Mouse (Mus musculus) ES-E14 (cell line): ENCODE results near the gene Tbcc. TPM values are rescaled to one million over a fixed set of nuclear protein-coding genes. Genes with fewer than 3 reads are reported as not detected.
"Not testable (repeated sequence)": the region's sequence is repeated elsewhere in the genome, so short reads cannot be mapped to it uniquely, and the experiment has no call there.

ENCODE experiments used
- DNase-seq: peaks from one replicate; pipeline ENCODE4 v3.0.0-alpha.2; 2013; ENCODE audit warnings: low read depth, low spot score
- H3K27ac ChIP-seq: 2 replicates; pipeline ENCODE4 v1.5.1; 2012; ENCODE audit warnings: low read depth, mild to moderate bottlenecking, low read length, moderate library complexity, mixed read lengths; ENCODE audit not compliant: poor library complexity, insufficient read depth, severe bottlenecking
- H3K36me3 ChIP-seq: 2 replicates; pipeline ENCODE4 v1.6.1; 2012; ENCODE audit warnings: mild to moderate bottlenecking, low read length, moderate library complexity, mixed read lengths; ENCODE audit not compliant: control insufficient read depth, poor library complexity, insufficient read depth, severe bottlenecking
- H3K4me1 ChIP-seq, 2 experiments: fragments of 150-350 bp in 1 of 2; sonication (generic) in 1 of 2; 2 replicates each; pipeline ENCODE4 v1.6.1; 2012; ENCODE audit warnings: low read length in 2 of 2, mild to moderate bottlenecking in 1 of 2, mixed read lengths in 1 of 2; ENCODE audit not compliant: control insufficient read depth in 2 of 2, insufficient read depth in 2 of 2, poor library complexity in 1 of 2
- H3K4me3 ChIP-seq, 2 experiments: fragments of 150-350 bp in 1 of 2; sonication (generic) in 1 of 2; 2 replicates each; pipeline ENCODE4 v1.5.1; 2012; ENCODE audit warnings: low read length in 2 of 2, low read depth in 1 of 2, mild to moderate bottlenecking in 1 of 2, mixed read lengths in 1 of 2; ENCODE audit not compliant: insufficient read depth in 1 of 2, poor library complexity in 1 of 2, severe bottlenecking in 1 of 2
- H3K9ac ChIP-seq: 2 replicates; pipeline ENCODE4 v1.6.1; 2012; ENCODE audit warnings: low read depth, mild to moderate bottlenecking, low read length, mixed read lengths; ENCODE audit not compliant: poor library complexity, insufficient read depth, severe bottlenecking
- H3K9me3 ChIP-seq: fragments of 150-350 bp; sonication (generic); 2 replicates; pipeline ENCODE4 v1.6.1; 2012; ENCODE audit warnings: low read depth, mild to moderate bottlenecking, low read length; ENCODE audit not compliant: control insufficient read depth, insufficient read depth
- CHD2 ChIP-seq: IDR thresholded peaks from 2 replicates; pipeline ENCODE4 v1.6.1; 2014; ENCODE audit warnings: mild to moderate bottlenecking, low read depth, low read length, inconsistent platforms
- HCFC1 ChIP-seq: IDR thresholded peaks from 2 replicates; pipeline ENCODE4 v1.6.1; 2012; ENCODE audit warnings: low read length, inconsistent platforms, borderline replicate concordance; ENCODE audit not compliant: insufficient read depth
- MAFK ChIP-seq: IDR thresholded peaks from 2 replicates; pipeline ENCODE4 v1.6.1; 2014; ENCODE audit warnings: mild to moderate bottlenecking, low read depth, low read length, inconsistent platforms; ENCODE audit not compliant: insufficient read depth
- ZC3H11A ChIP-seq: IDR thresholded peaks from 2 replicates; pipeline ENCODE4 v1.6.1; 2012; ENCODE audit warnings: low read depth, mild to moderate bottlenecking, inconsistent platforms, low read length, borderline replicate concordance
- ZNF384 ChIP-seq: IDR thresholded peaks from 2 replicates; pipeline ENCODE4 v1.6.1; 2012; ENCODE audit warnings: low read depth, low read length, inconsistent platforms
- in situ Hi-C, 2 experiments: fragments of 600-800 bp; cut with MboI; formaldehyde crosslinking; loops; one replicate each; pipeline ENCODE4 v1.15.1; 2025; ENCODE audit warnings: low sequenced_read_pairs in 2 of 2, inconsistent platforms in 1 of 2; ENCODE audit not compliant: unreplicated experiment in 2 of 2
- total RNA-seq: library from RNA; depleted of rRNA; stranded (reverse); fragments of 300-350 nt; gene quantifications from 2 replicates; pipeline ENCODE4 v1.2.3, GENCODE M21; 2012

The Tbcc gene
- total RNA-seq, 1 experiment, result 30.0 TPM

DNA sequence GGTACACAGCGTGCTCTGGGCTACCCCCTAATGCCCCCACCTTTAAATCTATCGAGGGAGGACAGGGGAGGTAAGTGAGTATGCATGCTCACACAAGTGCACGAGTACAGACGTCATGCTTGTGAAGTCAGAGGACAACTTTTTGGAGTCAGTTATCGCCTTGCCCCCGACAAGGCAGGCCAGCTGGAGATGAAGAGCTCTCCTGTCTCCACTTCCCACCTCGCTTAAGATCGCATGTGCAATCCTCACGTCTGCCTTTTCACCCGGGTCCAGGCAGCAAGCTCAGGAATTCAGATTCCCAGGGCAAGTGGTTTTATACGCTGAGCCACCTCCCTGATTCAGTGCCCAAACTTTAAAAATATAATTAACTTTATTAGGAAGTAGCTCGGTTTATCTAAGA lies 45.2 kb upstream of the Tbcc start:
- peak overlapping the region; percentile 50; the same call in 1 of the 2 replicates for H3K27ac ChIP-seq
- no peaks in the 10 kb centered on the region for H3K9me3 ChIP-seq
- H3K36me3 ChIP-seq, result peaks cover 2% of the 10 kb centered on the region; the same call in 1 of the 2 replicates
- TF ChIP-seq ZC3H11A (no peak), ZNF384 (no peak), HCFC1 (no peak), MAFK (no peak), CHD2 (no peak)
- H3K9ac ChIP-seq, result peak overlapping the region; percentile 45
- H3K4me1 ChIP-seq, result peaks cover 2 to 23% of the 10 kb centered on the region in 2 experiments
- no peak for DNase-seq
- in situ Hi-C loops, result no loop called here
- peak overlapping the region; percentile 48 to 68 for H3K4me3 ChIP-seq

DNA sequence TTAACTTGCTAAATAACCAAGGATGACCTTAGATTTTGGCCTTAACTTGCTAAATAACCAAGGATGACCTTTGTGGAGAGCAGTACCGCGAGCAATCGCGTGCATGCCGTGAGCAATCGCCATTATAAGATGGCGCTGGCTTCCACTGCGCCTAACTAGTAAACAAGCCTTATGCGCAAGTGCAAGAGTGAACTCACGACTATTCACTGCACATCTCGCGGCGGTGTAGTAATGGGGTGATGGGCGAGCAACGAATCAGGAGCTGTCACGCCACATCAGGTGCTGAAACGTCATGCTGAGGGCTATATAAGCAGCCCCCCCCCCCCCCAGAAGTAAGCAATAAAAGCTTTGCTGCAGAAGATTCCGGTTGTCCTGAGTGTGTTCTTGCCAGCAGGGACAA lies 43.9 kb upstream of the Tbcc start:
- H3K9ac ChIP-seq, result peak overlapping the region; percentile 88
- H3K36me3 ChIP-seq, in situ Hi-C loops, DNase-seq, H3K9me3 ChIP-seq: not testable (repeated sequence)
- peak overlapping the region; percentile 63 to 68 for H3K4me3 ChIP-seq
- H3K27ac ChIP-seq, result peak overlapping the region; percentile 94
- TF ChIP-seq HCFC1 (peak; percentile 46; the same call in 1 of the 2 replicates), CHD2 (peak; percentile 85; the same call in 1 of the 2 replicates)
- peaks cover 0 to 22% of the 10 kb centered on the region in 2 experiments for H3K4me1 ChIP-seq

DNA sequence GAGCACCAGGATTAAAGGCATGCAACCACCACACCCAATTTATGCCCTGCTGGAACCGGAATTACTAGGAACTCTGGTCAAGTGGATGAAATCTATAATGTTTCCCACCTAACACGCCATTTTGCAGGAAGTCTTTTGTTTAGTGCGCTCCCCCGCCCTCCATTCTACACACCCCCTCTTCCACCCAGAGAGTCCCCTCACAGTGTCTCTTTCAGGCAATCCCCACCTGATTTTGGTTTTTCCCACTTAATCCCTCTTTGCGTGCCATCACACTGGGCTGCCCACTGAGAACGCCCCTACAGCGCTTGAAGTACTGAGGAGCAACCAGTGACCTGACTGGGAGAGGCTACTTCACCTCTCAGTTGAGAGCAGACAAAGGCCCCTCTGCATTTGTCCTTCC lies 43.3 kb upstream of the Tbcc start:
- Histone ChIP-seq H3K36me3 (peaks cover 2% of the 10 kb centered on the region; the same call in 1 of the 2 replicates), H3K4me3 (peak overlapping the region in 1 of 2 experiments; percentile 17; a peak in 1 of 4 replicates), H3K9me3 (no peaks in the 10 kb centered on the region), H3K4me1 (peaks cover 0 to 22% of the 10 kb centered on the region in 2 experiments), H3K9ac (peak overlapping the region; percentile 20), H3K27ac (peak overlapping the region; percentile 94)
- TF ChIP-seq ZNF384, result peak; percentile 54; the same call in 1 of the 2 replicates
- TF ChIP-seq CHD2, result no peak
- in situ Hi-C loops, result no loop called here
- no peak for DNase-seq

DNA sequence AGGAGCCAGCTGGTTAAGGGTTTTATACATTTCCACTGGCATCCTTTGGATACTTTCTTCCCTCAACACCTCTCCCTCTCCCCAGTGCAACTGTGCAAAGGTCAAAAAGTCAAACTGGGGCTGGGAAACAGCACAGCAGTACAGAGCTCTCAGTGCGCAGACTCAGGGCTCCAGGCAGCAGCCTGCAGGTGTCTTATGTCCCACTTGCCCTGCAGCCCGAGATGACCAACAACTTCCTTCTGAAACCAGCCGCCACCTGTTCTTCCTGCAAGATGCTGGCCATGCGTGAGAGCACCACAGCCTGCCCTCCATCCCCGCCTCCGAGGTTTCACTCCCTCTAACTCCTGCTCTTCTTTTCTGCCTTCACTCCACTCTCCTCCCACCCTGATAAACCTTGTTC lies 37.8 kb upstream of the Tbcc start:
- H3K4me1 ChIP-seq, result peaks cover 2 to 17% of the 10 kb centered on the region in 2 experiments
- TF ChIP-seq ZNF384 (no peak), ZC3H11A (no peak), CHD2 (no peak), MAFK (no peak), HCFC1 (no peak)
- no peaks in the 10 kb centered on the region for H3K9me3 ChIP-seq
- H3K27ac ChIP-seq, result peak overlapping the region; percentile 14; the same call in 1 of the 2 replicates
- DNase-seq, result no peak
- in situ Hi-C loops, result no loop called here
- H3K36me3 ChIP-seq, result no peaks in the 10 kb centered on the region; the same call in 1 of the 2 replicates
- H3K9ac ChIP-seq, result no peak overlapping the region
- H3K4me3 ChIP-seq, result peak overlapping the region; percentile 5 to 14; a peak in 2 of 4 replicates

DNA sequence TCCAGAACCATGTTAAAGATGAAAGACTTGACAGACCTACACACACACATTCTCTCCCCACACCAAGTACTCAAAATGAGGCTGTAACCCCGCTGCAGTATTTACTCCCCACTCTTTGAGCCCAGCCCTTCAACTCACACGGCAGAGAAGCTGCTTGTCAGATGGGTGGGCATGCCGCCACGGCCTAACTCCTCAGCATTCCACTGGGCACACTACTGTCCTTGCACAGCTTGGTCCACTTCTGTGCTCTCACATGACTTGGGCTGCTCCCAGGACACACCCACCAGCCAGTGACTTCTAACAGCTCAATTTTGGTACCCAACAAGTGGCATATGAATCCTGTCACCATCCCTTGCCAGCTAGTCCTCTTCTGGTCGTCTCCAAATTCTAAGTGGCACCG lies 37.2 kb upstream of the Tbcc start:
- DNase-seq, result no peak
- no peak overlapping the region for H3K9ac ChIP-seq
- no peak for TF ChIP-seq MAFK
- no peak for TF ChIP-seq CHD2
- no peak for TF ChIP-seq ZC3H11A
- TF ChIP-seq ZNF384, result no peak
- no peak for TF ChIP-seq HCFC1
- peaks cover 2 to 17% of the 10 kb centered on the region in 2 experiments for H3K4me1 ChIP-seq
- in situ Hi-C loops, result no loop called here
- peak overlapping the region in 1 of 2 experiments; percentile 5; a peak in 1 of 4 replicates for H3K4me3 ChIP-seq
- H3K9me3 ChIP-seq, result no peaks in the 10 kb centered on the region
- peak overlapping the region; percentile 6; the same call in 1 of the 2 replicates for H3K27ac ChIP-seq
- H3K36me3 ChIP-seq, result no peaks in the 10 kb centered on the region; the same call in 1 of the 2 replicates
